Mouse (Mus musculus) stomach, embryonic 16.5 days (tissue): ENCODE results near the gene Tomm20. TPM values are rescaled to one million over a fixed set of nuclear protein-coding genes. Genes with fewer than 3 reads are reported as not detected.
"Not testable (repeated sequence)": the region's sequence is repeated elsewhere in the genome, so short reads cannot be mapped to it uniquely, and the experiment has no call there.

Experiments used
- ATAC-seq: fragments of 200-750 bp; cut with Nextera tagmentation; 2 replicates; pipeline ENCODE4 v1.8.0; 2017; ENCODE audit warnings: moderate number of reproducible peaks, moderate TSS enrichment; ENCODE audit not compliant: insufficient read depth, low FRiP score
- H3K27ac ChIP-seq: fragments of 300-500 bp; sonication (generic); 2 replicates; pipeline ENCODE4 v1.5.1; 2014; ENCODE audit warnings: low read length
- H3K27me3 ChIP-seq: fragments of 300-500 bp; sonication (generic); 2 replicates; pipeline ENCODE4 v1.6.1; 2014; ENCODE audit warnings: low read length, control low read depth, mixed read lengths; ENCODE audit not compliant: control insufficient read depth, insufficient read depth
- H3K36me3 ChIP-seq: fragments of 300-500 bp; sonication (generic); 2 replicates; pipeline ENCODE4 v1.6.1; 2014; ENCODE audit warnings: low read length; ENCODE audit not compliant: control insufficient read depth, insufficient read depth
- H3K4me1 ChIP-seq: fragments of 300-500 bp; sonication (generic); 2 replicates; pipeline ENCODE4 v1.6.1; 2014; ENCODE audit warnings: low read length, control low read depth, mixed read lengths; ENCODE audit not compliant: control insufficient read depth, insufficient read depth
- H3K4me2 ChIP-seq: fragments of 300-500 bp; sonication (generic); 2 replicates; pipeline ENCODE4 v1.6.1; 2014; ENCODE audit warnings: low read depth, low read length, mixed read lengths
- H3K4me3 ChIP-seq: fragments of 300-500 bp; sonication (generic); replicated peaks from 2 replicates; pipeline ENCODE4 v1.5.1; 2014; ENCODE audit warnings: mild to moderate bottlenecking, low read length
- H3K9ac ChIP-seq: fragments of 300-500 bp; sonication (generic); 2 replicates; pipeline ENCODE4 v1.6.1; 2014; ENCODE audit warnings: low read length
- H3K9me3 ChIP-seq: fragments of 300-500 bp; sonication (generic); replicated peaks from 2 replicates; pipeline ENCODE4 v1.6.1; 2016; ENCODE audit warnings: low read length, control low read depth; ENCODE audit not compliant: control insufficient read depth
- WGBS: fragments of 180-500 bp; shearing (Covaris S2); extraction: QIAGEN DNeasy Blood & Tissue Kit; methylation state at CpG from one replicate; pipeline ENCODE4 v1.1.7; 2014; 5-methylcytosine and 5-hydroxymethylcytosine counted together
- polyA plus RNA-seq: library from polyadenylated mRNA; unstranded; fragments of >200 nt; fragmentation: Nextera tagmentation; extraction: Ambion mirVana; gene quantifications from 2 replicates; pipeline ENCODE4 v1.2.1, GENCODE M21; 2015

Tomm20 gene
- polyA plus RNA-seq, 1 experiment from 2014 or later = 206 TPM

GRCm38 (mm10) chr8:126886741-126887638 lies 58.7 kb downstream of the Tomm20 start:
- H3K4me1 ChIP-seq = peaks cover 20% of the 10 kb centered on the region
- peak overlapping the region; percentile 86 for H3K27ac ChIP-seq
- no peak overlapping the region for H3K4me2 ChIP-seq
- H3K9ac ChIP-seq = 0 out of 2 replicates have a peak overlapping the region, but pooled peaks have one; percentile 9
- 54% methylated on average over 8 of the region's 8 CpGs for WGBS
- no peaks in the 10 kb centered on the region for H3K36me3 ChIP-seq
- H3K9me3 ChIP-seq = no peaks in the 10 kb centered on the region
- H3K4me3 ChIP-seq = no peak overlapping the region
- H3K27me3 ChIP-seq = no peaks in the 10 kb centered on the region
- peak; percentile 62 for ATAC-seq

- Histone ChIP-seq H3K4me3 (no peak overlapping the region), H3K4me1 (peaks cover 20% of the 10 kb centered on the region), H3K9me3 (no peaks in the 10 kb centered on the region), H3K4me2 (no peak overlapping the region), H3K36me3 (no peaks in the 10 kb centered on the region), H3K27me3 (no peaks in the 10 kb centered on the region), H3K27ac (peak overlapping the region; percentile 86), H3K9ac (peak overlapping the region; percentile 9; the same call in 1 of the 2 replicates)
- WGBS = 66% methylated on average over 13 of the region's 13 CpGs
- ATAC-seq = no peak
These were observed 59.8 kb downstream of the Tomm20 start for GRCm38 (mm10) chr8:126885554-126886485.

GRCm38 (mm10) chr8:126884202-126884926 lies 61.3 kb downstream of the Tomm20 start:
- Histone ChIP-seq H3K36me3 (no peaks in the 10 kb centered on the region), H3K27ac (no peak overlapping the region), H3K9me3 (no peaks in the 10 kb centered on the region), H3K4me2 (no peak overlapping the region), H3K4me1 (peaks cover 20% of the 10 kb centered on the region), H3K4me3 (no peak overlapping the region), H3K27me3 (no peaks in the 10 kb centered on the region), H3K9ac (0 out of 2 replicates have a peak overlapping the region, but pooled peaks have one; percentile 1)
- ATAC-seq = no peak
- 48% methylated on average over 6 of the region's 6 CpGs for WGBS

- Histone ChIP-seq H3K27me3 (no peaks in the 10 kb centered on the region), H3K36me3 (no peaks in the 10 kb centered on the region), H3K9me3 (no peaks in the 10 kb centered on the region), H3K27ac (no peak overlapping the region), H3K4me2 (no peak overlapping the region), H3K9ac (0 out of 2 replicates have a peak overlapping the region, but pooled peaks have one; percentile 1), H3K4me3 (no peak overlapping the region), H3K4me1 (peaks cover 20% of the 10 kb centered on the region)
- WGBS = 67% methylated on average over 5 of the region's 5 CpGs
- ATAC-seq = no peak
These were observed 61.9 kb downstream of the Tomm20 start for GRCm38 (mm10) chr8:126883752-126884151.

- not testable (repeated sequence) for H3K36me3 ChIP-seq, ATAC-seq, H3K4me3 ChIP-seq, H3K27me3 ChIP-seq, H3K4me2 ChIP-seq, H3K27ac ChIP-seq, H3K9me3 ChIP-seq, H3K9ac ChIP-seq
- H3K4me1 ChIP-seq = peaks cover 19% of the 10 kb centered on the region
- WGBS = 94% methylated on average over 1 of the region's 1 CpGs
These were observed 63.1 kb downstream of the Tomm20 start for GRCm38 (mm10) chr8:126882586-126882985.

GRCm38 (mm10) chr8:126881641-126882140 lies 64.0 kb downstream of the Tomm20 start:
- Histone ChIP-seq H3K36me3 (no peaks in the 10 kb centered on the region), H3K9ac (no peak overlapping the region), H3K4me3 (no peak overlapping the region), H3K27me3 (no peaks in the 10 kb centered on the region), H3K4me1 (peaks cover 17% of the 10 kb centered on the region; the same call in 1 of the 2 replicates), H3K9me3 (no peaks in the 10 kb centered on the region), H3K4me2 (no peak overlapping the region), H3K27ac (no peak overlapping the region)
- no peak for ATAC-seq
- WGBS = 72% methylated on average over 4 of the region's 4 CpGs

Other genes with a start within 250 kb of the Tomm20 start
- 13.4 and 17.8 TPM in 2 replicates for gene Rbm34, start 25.2 kb upstream of the Tomm20 start, polyA plus RNA-seq
- 21.0 and 25.8 TPM in 2 replicates for gene Pard3, start 118.0 kb upstream of the Tomm20 start, polyA plus RNA-seq